Mouse (Mus musculus) heart, embryonic 14.5 days (tissue): ENCODE measurements around the gene Map4k4. TPM values are rescaled to one million over a fixed set of nuclear protein-coding genes. Genes with fewer than 3 reads are reported as not detected.

Experiments
- ATAC-seq: fragments of 200-750 bp; cut with Nextera tagmentation; 2 replicates; pipeline ENCODE4 v1.8.0; 2017; ENCODE audit warnings: low read depth, moderate TSS enrichment; ENCODE audit not compliant: insufficient number of reproducible peaks, insufficient read depth, low FRiP score
- H3K27ac ChIP-seq, 2 experiments: fragments of 200-500 bp in 1 of 2; fragments of 300-500 bp in 1 of 2; sonication (generic) in 1 of 2; replicated peaks in 1 of 2; 2 replicates each; pipeline ENCODE4 v1.5.1; 2012 to 2014; ENCODE audit warnings: low read depth in 2 of 2, low read length in 2 of 2, control low read depth in 1 of 2, mild to moderate bottlenecking in 1 of 2, mixed read lengths in 1 of 2; ENCODE audit not compliant: control insufficient read depth in 1 of 2, insufficient read depth in 1 of 2
- H3K27me3 ChIP-seq: fragments of 300-500 bp; sonication (generic); 2 replicates; pipeline ENCODE4 v1.6.1; 2014; ENCODE audit warnings: mild to moderate bottlenecking, low read length, control low read depth; ENCODE audit not compliant: control insufficient read depth, insufficient read depth
- H3K36me3 ChIP-seq: fragments of 300-500 bp; sonication (generic); 2 replicates; pipeline ENCODE4 v1.6.1; 2014; ENCODE audit warnings: mild to moderate bottlenecking, control low read depth, low read length, mixed read lengths; ENCODE audit not compliant: control insufficient read depth, insufficient read depth
- H3K4me1 ChIP-seq, 2 experiments: fragments of 200-500 bp in 1 of 2; fragments of 300-500 bp in 1 of 2; sonication (generic) in 1 of 2; 2 replicates each; pipeline ENCODE4 v1.6.1; 2012 to 2014; ENCODE audit warnings: low read length in 2 of 2, control low read depth in 1 of 2, mixed read lengths in 1 of 2; ENCODE audit not compliant: control insufficient read depth in 2 of 2, insufficient read depth in 2 of 2
- H3K4me2 ChIP-seq: fragments of 300-500 bp; sonication (generic); 2 replicates; pipeline ENCODE4 v1.6.1; 2014; ENCODE audit warnings: mild to moderate bottlenecking, low read length
- H3K4me3 ChIP-seq, 2 experiments: fragments of 200-500 bp in 1 of 2; fragments of 300-500 bp in 1 of 2; sonication (generic) in 1 of 2; 2 replicates each; pipeline ENCODE4 v1.5.1; 2012 to 2014; ENCODE audit warnings: low read length in 2 of 2, mild to moderate bottlenecking in 2 of 2, control low read depth in 1 of 2, low read depth in 1 of 2, moderate library complexity in 1 of 2; ENCODE audit not compliant: control insufficient read depth in 1 of 2, insufficient read depth in 1 of 2
- H3K9ac ChIP-seq: fragments of 300-500 bp; sonication (generic); 2 replicates; pipeline ENCODE4 v1.6.1; 2014; ENCODE audit warnings: mild to moderate bottlenecking, low read length
- H3K9me3 ChIP-seq: fragments of 300-500 bp; sonication (generic); 2 replicates; pipeline ENCODE4 v1.6.1; 2016; ENCODE audit warnings: low read length, control low read depth; ENCODE audit not compliant: control insufficient read depth
- WGBS: fragments of 180-500 bp; shearing (Covaris S2); extraction: QIAGEN DNeasy Blood & Tissue Kit; methylation state at CpG from one replicate; pipeline ENCODE4 v1.1.7; 2014; 5-methylcytosine and 5-hydroxymethylcytosine counted together
- polyA plus RNA-seq: library from polyadenylated mRNA; unstranded; fragments of >200 nt; fragmentation: Nextera tagmentation; extraction: Ambion mirVana; gene quantifications from 2 replicates; pipeline ENCODE4 v1.2.1, GENCODE M21; 2014

The Map4k4 gene
- polyA plus RNA-seq, 1 experiment from 2014 or later, result 34.5 TPM

- H3K27ac ChIP-seq, result no peak overlapping the region
- peaks cover 85% of the 10 kb centered on the region for H3K36me3 ChIP-seq
- H3K4me2 ChIP-seq, result no peak overlapping the region
- H3K9me3 ChIP-seq, result no peaks in the 10 kb centered on the region
- no peak for ATAC-seq
- H3K9ac ChIP-seq, result no peak overlapping the region
- H3K4me1 ChIP-seq, result peaks cover 2 to 6% of the 10 kb centered on the region in 2 experiments; a peak in 1 of 4 replicates
- H3K27me3 ChIP-seq, result no peaks in the 10 kb centered on the region
- WGBS, result 75% methylated on average over 11 of the region's 11 CpGs
- H3K4me3 ChIP-seq, result no peak overlapping the region
These were observed 76.4 kb downstream of the Map4k4 start for GRCm38 (mm10) chr1:39976847-39977744.

- 90% methylated on average over 20 of the region's 20 CpGs for WGBS
- no peak overlapping the region for H3K4me3 ChIP-seq
- peaks cover 96% of the 10 kb centered on the region for H3K36me3 ChIP-seq
- no peaks in the 10 kb centered on the region for H3K27me3 ChIP-seq
- no peaks in the 10 kb centered on the region for H3K9me3 ChIP-seq
- no peak for ATAC-seq
- H3K9ac ChIP-seq, result no peak overlapping the region
- no peak overlapping the region for H3K4me2 ChIP-seq
- peaks cover 0 to 14% of the 10 kb centered on the region in 2 experiments; a peak in 1 of 4 replicates for H3K4me1 ChIP-seq
- H3K27ac ChIP-seq, result no peak overlapping the region
These were observed 78.2 kb downstream of the Map4k4 start for GRCm38 (mm10) chr1:39978781-39979486.

- no peak overlapping the region for H3K4me2 ChIP-seq
- peaks cover 96% of the 10 kb centered on the region for H3K36me3 ChIP-seq
- no peaks in the 10 kb centered on the region for H3K9me3 ChIP-seq
- no peak for ATAC-seq
- no peak overlapping the region for H3K27ac ChIP-seq
- H3K9ac ChIP-seq, result no peak overlapping the region
- peaks cover 0 to 14% of the 10 kb centered on the region in 2 experiments; a peak in 1 of 4 replicates for H3K4me1 ChIP-seq
- no peaks in the 10 kb centered on the region for H3K27me3 ChIP-seq
- 81% methylated on average over 15 of the region's 15 CpGs for WGBS
- H3K4me3 ChIP-seq, result no peak overlapping the region
These were observed 79.9 kb downstream of the Map4k4 start for GRCm38 (mm10) chr1:39980314-39981290.

- WGBS, result 44% methylated on average over 3 of the region's 3 CpGs
- no peaks in the 10 kb centered on the region for H3K27me3 ChIP-seq
- peaks cover 96% of the 10 kb centered on the region for H3K36me3 ChIP-seq
- ATAC-seq, result peak; percentile 20; the same call in 1 of the 2 replicates
- H3K9me3 ChIP-seq, result no peaks in the 10 kb centered on the region
- no peak overlapping the region for H3K9ac ChIP-seq
- H3K4me3 ChIP-seq, result no peak overlapping the region
- H3K4me1 ChIP-seq, result peaks cover 0 to 14% of the 10 kb centered on the region in 2 experiments; a peak in 1 of 4 replicates
- H3K4me2 ChIP-seq, result no peak overlapping the region
- peak overlapping the region in 1 of 2 experiments; percentile 42; a peak in 2 of 4 replicates for H3K27ac ChIP-seq
These were observed 81.3 kb downstream of the Map4k4 start for GRCm38 (mm10) chr1:39981970-39982369.

GRCm38 (mm10) chr1:39982727-39983487 is 82.2 kb downstream of the Map4k4 start:
- peaks cover 0 to 14% of the 10 kb centered on the region in 2 experiments; a peak in 1 of 4 replicates for H3K4me1 ChIP-seq
- no peak overlapping the region for H3K4me3 ChIP-seq
- no peaks in the 10 kb centered on the region for H3K27me3 ChIP-seq
- WGBS, result 78% methylated on average over 13 of the region's 13 CpGs
- H3K9ac ChIP-seq, result no peak overlapping the region
- 0 out of 4 replicates have a peak overlapping the region, but pooled peaks of 1 of the 2 experiments have one; percentile 1 for H3K27ac ChIP-seq
- no peak for ATAC-seq
- H3K36me3 ChIP-seq, result peaks cover 96% of the 10 kb centered on the region
- H3K4me2 ChIP-seq, result no peak overlapping the region
- no peaks in the 10 kb centered on the region for H3K9me3 ChIP-seq

GRCm38 (mm10) chr1:39984331-39984730 is 83.6 kb downstream of the Map4k4 start:
- Histone ChIP-seq H3K9ac (no peak overlapping the region), H3K4me2 (no peak overlapping the region), H3K27ac (no peak overlapping the region), H3K27me3 (no peaks in the 10 kb centered on the region), H3K4me1 (peaks cover 0 to 14% of the 10 kb centered on the region in 2 experiments; a peak in 1 of 4 replicates), H3K4me3 (no peak overlapping the region), H3K36me3 (peaks cover 97% of the 10 kb centered on the region), H3K9me3 (no peaks in the 10 kb centered on the region)
- ATAC-seq, result no peak
- 60% methylated on average over 9 of the region's 9 CpGs for WGBS
